Mouse (Mus musculus) thymus, adult 18-20 months (tissue): Measurements from ENCODE around the gene Tead2.

ENCODE experiments used
- DNase-seq, 2 experiments: peaks; one replicate each; pipeline ENCODE4 v3.0.0; 2022; ENCODE audit warnings: mixed read lengths in 2 of 2

Gene Tead2

GRCm38 (mm10) chr7:45263006-45263607, 47.6 kb downstream of the Tead2 start:
- DNase-seq: no peak

DNA sequence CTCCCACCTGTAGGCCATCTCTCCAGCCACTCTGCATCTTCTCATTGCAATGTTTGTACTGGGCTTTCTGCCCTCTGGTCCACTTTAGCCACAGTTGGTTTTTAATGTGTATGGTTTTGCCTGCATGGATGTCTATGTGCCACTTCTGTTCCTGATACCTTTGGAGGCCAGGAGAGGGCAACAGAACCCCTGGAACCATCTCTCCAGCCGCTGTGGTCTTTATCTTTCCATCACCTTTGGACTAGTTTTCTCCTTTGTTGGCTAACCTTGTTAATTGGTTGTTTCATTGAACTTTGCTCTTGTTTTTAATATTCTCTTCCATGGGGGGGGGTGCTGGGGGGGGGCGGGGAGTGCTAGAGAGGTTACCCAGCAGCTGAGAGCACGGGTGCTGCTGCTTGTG, 48.8 kb downstream of the Tead2 start:
- no peak for DNase-seq

DNA sequence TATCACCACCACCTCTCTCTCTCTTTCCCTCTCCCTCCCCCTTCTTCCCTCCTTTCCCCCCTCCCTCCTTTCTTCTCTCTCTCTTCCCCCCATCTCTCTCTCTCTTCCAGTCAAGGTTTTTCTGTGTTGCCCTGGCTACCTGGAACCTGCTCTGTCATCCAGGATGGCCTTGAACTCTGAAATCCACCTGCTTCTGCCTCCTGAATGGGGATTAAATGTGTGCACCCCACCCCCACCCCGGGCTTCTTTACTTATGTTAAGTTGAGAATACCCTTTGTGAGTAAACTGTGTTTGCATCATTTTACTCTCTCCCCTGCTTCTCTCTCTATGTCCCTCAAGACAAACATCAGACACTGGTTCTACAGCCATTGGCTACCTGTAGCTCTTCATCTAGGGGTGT, 50.0 kb downstream of the Tead2 start:
- DNase-seq: no peak

GRCm38 (mm10) chr7:45272786-45273412, 57.3 kb downstream of the Tead2 start:
- DNase-seq: no peak

DNA sequence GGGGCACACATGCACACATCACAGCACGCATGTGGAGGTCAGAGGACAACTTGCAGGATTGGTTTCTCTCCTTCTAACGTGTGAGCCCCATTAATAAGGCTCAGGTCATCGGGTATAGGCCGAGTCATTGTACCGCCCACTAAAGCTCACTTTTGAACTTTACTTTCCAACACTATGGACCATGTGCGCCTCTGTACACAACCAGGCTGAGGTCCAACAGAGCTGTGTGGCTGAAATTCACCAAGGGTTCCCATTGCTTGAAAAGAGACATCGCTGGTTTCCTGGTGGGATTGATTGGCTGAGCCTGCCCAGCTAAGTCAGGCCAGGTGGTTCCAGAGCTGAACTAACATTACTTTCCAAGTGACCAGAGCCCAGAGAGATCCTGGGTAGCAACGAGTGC, 58.1 kb downstream of the Tead2 start:
- no peak for DNase-seq

GRCm38 (mm10) chr7:45277136-45277760, 61.7 kb downstream of the Tead2 start, which contains the start of gene Slc6a21:
Slc6a21 (plus strand) TSS chr7:45277513.
- DNase-seq: peak; percentile 41 to 49
